Mouse (Mus musculus) central nervous system, embryonic 14 days (tissue): ENCODE measurements around the gene Trp53i13. TPM values are rescaled to one million over a fixed set of nuclear protein-coding genes. Genes with fewer than 3 reads are reported as not detected.

Source experiments
- polyA plus RNA-seq: library from polyadenylated mRNA; depleted of rRNA; stranded (reverse); fragments of >200 nt; gene quantifications from 2 replicates; pipeline ENCODE4 v1.2.3, GENCODE M21; 2012; rRNA removed

Trp53i13 gene
- 14.1 and 20.4 TPM in 2 replicates for polyA plus RNA-seq

DNA sequence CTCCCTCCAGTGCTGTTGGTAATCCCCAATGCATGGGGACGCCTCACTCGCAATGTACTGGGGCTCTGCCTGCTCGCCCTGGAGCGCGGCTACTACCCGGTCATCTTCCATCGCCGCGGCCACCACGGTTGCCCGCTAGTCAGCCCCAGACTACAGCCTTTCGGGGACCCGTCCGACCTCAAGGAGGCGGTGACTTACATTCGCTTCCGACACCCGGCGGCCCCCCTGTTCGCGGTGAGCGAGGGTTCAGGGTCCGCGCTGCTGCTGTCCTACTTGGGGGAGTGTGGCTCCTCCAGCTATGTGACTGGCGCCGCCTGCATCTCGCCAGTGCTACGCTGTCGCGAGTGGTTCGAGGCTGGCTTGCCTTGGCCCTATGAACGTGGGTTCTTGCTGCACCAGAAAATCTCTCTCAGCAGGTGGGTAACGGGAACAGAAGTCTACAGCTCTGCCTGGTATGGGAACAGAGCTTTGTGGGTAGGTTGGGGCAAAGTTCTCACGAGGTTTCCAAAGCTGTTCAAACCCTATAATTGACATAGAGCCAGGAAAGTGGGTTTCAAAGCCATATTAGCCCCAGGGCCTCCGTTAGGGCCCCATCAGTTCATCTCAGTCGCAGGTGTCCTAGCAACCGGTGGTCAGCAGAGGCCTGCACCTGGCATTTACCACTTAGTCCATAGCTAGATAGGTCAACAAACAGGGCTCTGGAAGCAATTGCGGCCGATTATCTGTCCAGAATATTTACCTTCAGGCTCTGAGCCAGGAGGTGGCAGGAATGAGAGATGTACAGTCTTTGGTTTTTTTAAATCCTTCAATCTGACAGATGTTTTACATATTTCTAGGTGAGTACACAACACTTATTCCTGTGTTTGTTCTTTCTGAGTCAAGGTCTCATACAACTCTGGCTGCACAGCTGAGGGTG lies at the start of gene Trp53i13:
Gene Trp53i13, minus strand, starts transcription at position 344 of the 916 bp plus-strand sequence.

DNA sequence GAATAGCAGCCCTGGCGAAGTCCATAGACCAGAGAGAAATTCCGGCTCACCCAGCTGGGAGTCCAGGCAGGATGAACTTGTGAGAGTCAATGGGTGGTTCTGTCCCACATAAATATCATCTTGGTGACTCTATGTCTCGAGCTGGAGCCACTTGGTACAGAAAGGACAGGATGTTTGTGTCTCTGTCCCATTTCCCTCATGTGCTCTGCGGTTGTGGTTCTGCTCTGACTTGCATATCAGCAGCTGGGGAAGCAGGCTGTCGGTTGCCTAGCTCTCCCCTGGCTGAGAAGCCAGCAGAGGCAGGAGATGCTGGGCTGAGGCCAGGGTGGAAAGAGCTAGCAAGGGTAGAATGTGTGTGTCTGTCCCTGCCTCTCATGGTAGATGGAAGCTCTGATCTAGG lies 3.3 kb upstream of the Trp53i13 start, which contains the start of gene Gm10392:
Gene Gm10392, minus strand, starts transcription at position 156 of the 400 bp plus-strand sequence.

DNA sequence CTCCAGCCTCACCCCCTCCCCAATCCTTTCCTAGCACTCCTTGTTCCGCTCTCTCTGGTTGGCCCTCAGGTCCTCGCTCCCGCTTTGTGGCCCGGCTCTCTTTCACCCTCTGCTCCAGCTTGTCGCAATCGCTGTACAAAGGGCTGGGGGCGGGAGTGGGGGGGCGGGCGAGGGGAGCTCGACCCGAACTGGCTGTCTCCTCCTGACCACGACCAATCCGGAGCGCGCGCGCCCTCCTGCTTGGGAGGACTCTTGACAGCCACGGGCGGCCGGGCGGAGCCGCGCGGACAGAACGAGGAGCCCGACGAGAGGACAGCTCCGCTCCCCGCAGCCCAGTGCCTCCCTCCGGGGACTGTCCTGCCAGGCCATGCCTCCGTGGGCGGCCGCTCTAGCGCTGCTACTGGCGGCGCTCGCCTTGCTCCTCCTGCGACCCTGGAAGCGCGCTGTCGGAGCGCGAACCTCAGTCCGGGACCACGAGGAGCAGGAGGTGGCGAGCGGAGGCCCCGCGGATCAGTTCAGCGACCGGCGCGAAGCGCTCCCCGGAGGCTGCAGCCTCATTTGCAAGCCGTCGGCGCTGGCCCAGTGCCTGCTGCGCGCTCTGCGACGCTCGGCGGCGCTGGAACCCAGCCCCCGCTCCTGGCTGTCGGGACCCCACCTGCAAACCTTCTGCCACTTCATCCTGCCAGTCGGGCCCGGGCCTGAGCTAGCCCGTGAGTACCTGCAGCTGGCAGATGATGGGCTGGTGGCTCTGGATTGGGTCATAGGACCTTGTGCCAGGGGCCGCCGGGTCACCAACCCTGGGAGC lies 746 bp downstream of the Trp53i13 start, which contains the start of gene Abhd15:
Gene Abhd15, plus strand, starts transcription at position 290 of the 805 bp plus-strand sequence.

DNA sequence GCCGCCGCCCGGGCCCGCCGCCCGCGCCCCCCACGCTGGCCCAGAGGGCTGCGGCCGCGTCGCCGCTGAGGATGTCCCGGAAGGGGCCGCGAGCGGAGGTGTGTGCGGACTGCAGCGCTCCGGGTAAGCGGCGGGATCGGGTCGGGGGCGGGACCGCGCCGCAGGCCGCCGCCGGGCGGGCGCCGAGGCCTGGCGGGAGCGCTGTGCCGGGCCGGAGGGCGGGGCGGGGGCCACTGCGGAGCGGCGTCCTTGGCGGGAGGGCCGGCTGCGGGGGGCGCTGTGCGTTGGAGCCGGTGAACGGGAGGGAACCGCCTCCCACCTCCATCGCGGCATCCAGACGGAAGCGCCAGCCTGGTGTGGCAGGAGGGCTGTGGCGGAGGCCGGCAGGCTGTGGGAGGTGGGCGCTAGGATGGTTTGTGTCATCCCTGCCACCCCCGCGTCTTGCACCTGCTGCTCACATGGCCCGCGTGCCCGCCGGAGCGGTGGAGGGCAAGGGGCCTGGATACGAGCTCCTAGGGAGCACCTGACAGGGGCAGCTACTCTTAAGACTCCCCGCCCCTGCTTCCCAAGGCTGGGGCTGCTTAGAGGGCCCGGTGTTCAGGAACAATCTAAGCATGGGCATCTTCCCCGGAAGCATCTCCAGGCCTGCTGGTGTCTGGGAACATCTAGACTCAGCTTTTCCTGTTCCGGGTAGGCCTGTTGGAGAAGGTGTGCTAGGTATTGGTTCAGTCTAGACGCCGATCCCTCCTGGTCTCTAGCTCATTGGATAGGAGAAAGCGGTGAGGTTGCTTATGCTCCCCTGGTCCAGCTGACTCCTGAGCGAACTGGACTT lies 22.1 kb downstream of the Trp53i13 start, which contains the start of gene Git1:
Gene Git1, plus strand, starts transcription at position 51 of the 832 bp plus-strand sequence.

DNA sequence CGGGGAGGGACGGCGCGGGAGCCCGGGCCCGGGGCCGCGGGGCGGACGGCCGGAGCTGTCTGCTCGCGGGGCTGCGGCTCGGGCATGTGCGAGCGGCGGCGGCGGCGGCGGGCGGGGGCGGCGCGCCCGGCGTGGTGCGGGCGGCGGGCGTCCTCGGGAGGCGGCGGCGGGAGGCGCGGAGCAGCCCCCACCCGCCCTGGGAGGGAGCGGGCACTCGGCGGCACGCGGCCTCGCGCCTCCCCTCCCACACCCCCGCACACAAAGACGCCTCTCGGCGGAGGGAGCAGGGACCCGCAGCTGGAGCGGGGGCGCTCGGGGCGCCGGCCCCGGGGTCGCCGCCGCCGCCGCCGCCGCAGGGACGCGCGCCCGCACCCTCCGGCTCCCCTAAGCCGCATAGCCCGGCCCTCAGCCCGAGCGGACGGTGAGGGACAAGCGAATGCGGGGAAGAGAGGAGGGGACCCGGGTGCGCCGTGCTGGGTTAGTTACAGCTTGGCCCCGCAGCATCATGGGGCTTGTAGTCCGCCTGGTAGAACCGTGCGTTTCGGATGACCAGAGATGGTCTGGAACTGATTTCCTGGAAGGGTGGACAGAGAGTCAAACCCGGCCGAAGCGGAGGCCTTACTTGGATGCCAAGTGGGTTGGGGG lies 26.1 kb downstream of the Trp53i13 start, which contains the start of gene Ankrd13b:
Gene Ankrd13b, minus strand, starts transcription at position 88 of the 645 bp plus-strand sequence.

DNA sequence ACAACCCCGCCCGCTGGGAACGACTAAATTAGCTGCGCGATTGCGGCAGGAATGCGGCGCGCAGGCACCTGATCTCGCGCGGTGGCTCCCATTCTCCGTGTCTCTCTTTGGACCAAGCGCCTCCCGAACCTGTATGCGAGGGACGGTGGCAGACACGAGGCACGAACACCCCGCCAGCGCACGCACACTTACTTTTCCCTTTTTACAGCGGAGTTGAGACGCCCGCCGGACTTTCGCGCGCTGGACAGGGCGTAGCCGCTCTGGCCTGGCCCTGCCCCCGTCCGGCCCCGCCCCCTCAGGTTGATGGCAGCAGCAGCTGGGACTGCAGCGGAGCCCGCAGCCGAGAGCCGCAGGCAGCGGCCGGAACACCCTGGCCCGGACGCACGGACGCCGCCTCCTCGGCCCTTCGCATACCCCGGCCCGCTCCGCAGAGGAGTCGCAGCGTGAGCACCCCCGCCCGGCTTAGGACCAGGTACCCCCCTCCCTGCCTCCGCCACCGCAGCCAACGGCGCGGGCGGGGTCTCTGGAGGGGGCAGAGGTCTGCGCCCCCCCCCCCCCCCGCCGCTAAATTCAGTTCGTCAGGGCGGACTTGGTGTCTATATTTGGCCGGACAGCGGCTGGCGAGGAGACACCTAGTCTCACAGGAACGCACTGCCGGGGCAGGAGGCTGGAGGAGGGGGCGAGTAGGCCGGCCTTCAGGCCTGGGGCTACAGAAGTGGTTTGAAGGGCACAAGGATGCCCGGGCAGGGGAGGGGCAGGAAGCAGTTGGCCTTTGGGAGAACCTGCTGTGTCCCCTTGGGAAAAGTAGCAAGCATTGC lies 53.3 kb downstream of the Trp53i13 start, which contains the start of gene Coro6:
Gene Coro6, plus strand, starts transcription at position 129 of the 818 bp plus-strand sequence.

Other genes starting within 250 kb of the Trp53i13 start
- gene Coro6, start 53.6 kb downstream of the Trp53i13 start, polyA plus RNA-seq: 1.5 and 2.7 TPM in 2 replicates
- gene Ankrd13b, start 26.3 kb downstream of the Trp53i13 start, polyA plus RNA-seq: 247 and 265 TPM in 2 replicates
- gene Git1, start 22.4 kb downstream of the Trp53i13 start, polyA plus RNA-seq: 81.5 and 84.9 TPM in 2 replicates
- 0.43 and 0.55 TPM in 2 replicates for gene Abhd15, start 859 bp downstream of the Trp53i13 start, polyA plus RNA-seq
- gene Gm10392, start 3.2 kb upstream of the Trp53i13 start, polyA plus RNA-seq: not detected in 2 replicates
- gene Taok1, start 91.8 kb upstream of the Trp53i13 start, polyA plus RNA-seq: 19.0 and 21.7 TPM in 2 replicates
- 15.4 and 16.1 TPM in 2 replicates for gene Nufip2, start 170.2 kb upstream of the Trp53i13 start, polyA plus RNA-seq
- gene Cryba1, start 209.3 kb upstream of the Trp53i13 start, polyA plus RNA-seq: 0.26 TPM in 1 of 2 replicates, not detected in the other
- gene Myo18a, start 247.3 kb upstream of the Trp53i13 start, polyA plus RNA-seq: 38.3 and 43.1 TPM in 2 replicates